Mouse (Mus musculus) hindbrain, embryonic 16.5 days (tissue): ENCODE results near the gene Tap2. TPM values are rescaled to one million over a fixed set of nuclear protein-coding genes. Genes with fewer than 3 reads are reported as not detected.
A peak's percentile ranks its signal among the peaks of the same experiment; 100 is the strongest.

Experiments used
- ATAC-seq: fragments of 200-750 bp; cut with Nextera tagmentation; 2 replicates; pipeline ENCODE4 v1.8.0; 2017; ENCODE audit warnings: moderate TSS enrichment, moderate library complexity
- H3K27ac ChIP-seq: fragments of 300-500 bp; sonication (generic); 2 replicates; pipeline ENCODE4 v1.5.1; 2014; ENCODE audit warnings: low read depth, mild to moderate bottlenecking, control low read depth, low read length, moderate library complexity
- H3K27me3 ChIP-seq: fragments of 300-500 bp; sonication (generic); replicated peaks from 2 replicates; pipeline ENCODE4 v1.6.1; 2014; ENCODE audit warnings: low read length; ENCODE audit not compliant: control insufficient read depth, insufficient read depth
- H3K36me3 ChIP-seq: fragments of 300-500 bp; sonication (generic); 2 replicates; pipeline ENCODE4 v1.6.1; 2014; ENCODE audit warnings: mild to moderate bottlenecking, low read length, moderate library complexity, mixed read lengths; ENCODE audit not compliant: control insufficient read depth, insufficient read depth
- H3K4me1 ChIP-seq: fragments of 300-500 bp; sonication (generic); 2 replicates; pipeline ENCODE4 v1.6.1; 2014; ENCODE audit warnings: low read depth, low read length; ENCODE audit not compliant: control insufficient read depth, insufficient read depth
- H3K4me2 ChIP-seq: fragments of 300-500 bp; sonication (generic); 2 replicates; pipeline ENCODE4 v1.6.1; 2014; ENCODE audit warnings: mild to moderate bottlenecking, low read length, control low read depth, moderate library complexity
- H3K4me3 ChIP-seq: fragments of 300-500 bp; sonication (generic); 2 replicates; pipeline ENCODE4 v1.5.1; 2014; ENCODE audit warnings: mild to moderate bottlenecking, low read length, control low read depth, moderate library complexity
- H3K9ac ChIP-seq: fragments of 300-500 bp; sonication (generic); 2 replicates; pipeline ENCODE4 v1.6.1; 2014; ENCODE audit warnings: low read depth, mild to moderate bottlenecking, control low read depth, low read length, moderate library complexity
- H3K9me3 ChIP-seq: fragments of 300-500 bp; sonication (generic); 2 replicates; pipeline ENCODE4 v1.6.1; 2014; ENCODE audit warnings: mild to moderate bottlenecking, low read length, moderate library complexity; ENCODE audit not compliant: control insufficient read depth
- WGBS: fragments of 180-500 bp; shearing (Covaris S2); extraction: QIAGEN DNeasy Blood & Tissue Kit; methylation state at CpG from one replicate; pipeline ENCODE4 v1.1.7; 2014; 5-methylcytosine and 5-hydroxymethylcytosine counted together
- polyA plus RNA-seq: library from polyadenylated mRNA; unstranded; fragments of >200 nt; fragmentation: Nextera tagmentation; extraction: Ambion mirVana; gene quantifications from 2 replicates; pipeline ENCODE4 v1.2.1, GENCODE M21; 2015

Gene Tap2
- polyA plus RNA-seq, 1 experiment from 2014 or later = 2.9 TPM

DNA sequence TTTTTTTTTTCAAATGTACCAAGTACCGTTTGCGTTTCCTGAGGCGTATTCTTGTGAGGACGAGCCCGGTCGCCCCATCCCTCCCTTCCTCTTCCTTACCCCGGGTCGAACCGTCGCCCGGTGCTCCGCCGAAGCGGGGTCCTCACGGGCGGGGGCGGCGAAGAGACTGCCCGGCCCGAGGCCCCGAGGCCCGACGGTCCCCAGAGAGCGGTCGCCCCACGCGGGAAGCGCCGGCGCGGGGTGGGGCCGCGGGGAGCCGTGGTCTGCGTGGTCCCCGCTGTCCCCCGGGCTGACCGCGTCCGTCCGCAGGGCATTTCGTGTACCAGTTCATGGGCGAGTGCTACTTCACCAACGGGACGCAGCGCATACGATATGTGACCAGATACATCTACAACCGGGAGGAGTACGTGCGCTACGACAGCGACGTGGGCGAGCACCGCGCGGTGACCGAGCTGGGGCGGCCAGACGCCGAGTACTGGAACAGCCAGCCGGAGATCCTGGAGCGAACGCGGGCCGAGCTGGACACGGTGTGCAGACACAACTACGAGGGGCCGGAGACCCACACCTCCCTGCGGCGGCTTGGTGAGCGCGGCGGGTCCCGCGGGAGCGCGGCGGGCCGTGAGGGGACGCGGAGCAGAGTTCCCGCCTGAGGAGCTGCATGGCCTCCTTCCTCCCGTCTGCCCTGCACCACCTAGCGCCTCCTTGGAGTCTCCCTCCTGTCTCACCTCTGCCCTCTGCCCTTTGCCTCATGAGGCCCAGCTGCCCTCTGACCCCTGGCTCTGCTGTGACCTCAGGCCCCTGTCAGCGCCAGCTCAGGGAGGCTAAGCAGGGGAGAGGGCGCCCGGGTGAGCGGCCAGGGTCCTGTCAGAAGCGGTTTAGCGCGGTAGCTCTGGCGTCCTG lies 61.4 kb downstream of the Tap2 start:
- H3K4me2 ChIP-seq = peak overlapping the region; percentile 95
- H3K4me1 ChIP-seq = peaks cover 10% of the 10 kb centered on the region
- no peaks in the 10 kb centered on the region for H3K27me3 ChIP-seq
- no peaks in the 10 kb centered on the region for H3K36me3 ChIP-seq
- no peak overlapping the region for H3K27ac ChIP-seq
- no peaks in the 10 kb centered on the region for H3K9me3 ChIP-seq
- H3K9ac ChIP-seq = peak overlapping the region; percentile 58
- 2% methylated on average over 78 of the region's 93 CpGs for WGBS
- no peak for ATAC-seq
- peak overlapping the region; percentile 53 for H3K4me3 ChIP-seq

Other genes starting within 250 kb of the Tap2 start
- 75.4 and 80.7 TPM in 2 replicates for gene Vps52, start 247.7 kb upstream of the Tap2 start, polyA plus RNA-seq
- gene Rps18, start 247.5 kb upstream of the Tap2 start, polyA plus RNA-seq = 695 and 697 TPM in 2 replicates
- 16.6 and 18.8 TPM in 2 replicates for gene H2-K1, start 203.2 kb upstream of the Tap2 start, polyA plus RNA-seq
- gene Ring1, start 178.8 kb upstream of the Tap2 start, polyA plus RNA-seq = 17.3 and 18.5 TPM in 2 replicates
- gene H2-Ke6, start 175.5 kb upstream of the Tap2 start, polyA plus RNA-seq = 69.5 and 74.1 TPM in 2 replicates
- 180 and 186 TPM in 2 replicates for gene Slc39a7, start 171.8 kb upstream of the Tap2 start, polyA plus RNA-seq
- gene Rxrb, start 171.7 kb upstream of the Tap2 start, polyA plus RNA-seq = 53.3 and 54.1 TPM in 2 replicates
- 4.7 and 6.7 TPM in 2 replicates for gene Col11a2, start 164.1 kb upstream of the Tap2 start, polyA plus RNA-seq
- gene H2-Oa, start 111.2 kb upstream of the Tap2 start, polyA plus RNA-seq = 0.14 TPM in 1 of 2 replicates, not detected in the other
- gene H2-DMa, start 84.0 kb upstream of the Tap2 start, polyA plus RNA-seq = 20.5 and 20.9 TPM in 2 replicates
- gene Brd2, start 80.9 kb upstream of the Tap2 start, polyA plus RNA-seq = 98.5 and 123 TPM in 2 replicates
- 0.25 and 0.28 TPM in 2 replicates for gene H2-DMb2, start 60.2 kb upstream of the Tap2 start, polyA plus RNA-seq
- 0.68 and 1.5 TPM in 2 replicates for gene H2-DMb1, start 50.5 kb upstream of the Tap2 start, polyA plus RNA-seq
- 4.6 and 6.1 TPM in 2 replicates for gene Tap1, start 16.0 kb upstream of the Tap2 start, polyA plus RNA-seq
- 1.8 and 2.2 TPM in 2 replicates for gene Psmb9, start 15.8 kb upstream of the Tap2 start, polyA plus RNA-seq
- 3.0 and 4.1 TPM in 2 replicates for gene Psmb8, start 5.8 kb upstream of the Tap2 start, polyA plus RNA-seq
- 0.16 and 0.33 TPM in 2 replicates for gene H2-Ob, start 35.4 kb downstream of the Tap2 start, polyA plus RNA-seq
- 1.7 and 2.3 TPM in 2 replicates for gene H2-Ab1, start 54.2 kb downstream of the Tap2 start, polyA plus RNA-seq
- 0.59 and 0.80 TPM in 2 replicates for gene H2-Aa, start 84.3 kb downstream of the Tap2 start, polyA plus RNA-seq
- gene H2-Eb1, start 102.3 kb downstream of the Tap2 start, polyA plus RNA-seq = 3.5 and 4.3 TPM in 2 replicates
- 0.25 and 0.31 TPM in 2 replicates for gene H2-Eb2, start 122.1 kb downstream of the Tap2 start, polyA plus RNA-seq
- not detected in 2 replicates for gene Btnl2, start 151.3 kb downstream of the Tap2 start, polyA plus RNA-seq
- gene Btnl1, start 173.6 kb downstream of the Tap2 start, polyA plus RNA-seq = not detected in 2 replicates
- gene BC051142, start 195.3 kb downstream of the Tap2 start, polyA plus RNA-seq = 3.7 and 4.5 TPM in 2 replicates